Mouse (Mus musculus): Measurements from ENCODE around the gene Hmga1. TPM values are rescaled to one million over a fixed set of nuclear protein-coding genes. Genes with fewer than 3 reads are reported as not detected.

Gene Hmga1
- total RNA-seq, 2 experiments from 2014 or later, result 35.2 to 36.0 TPM

DNA sequence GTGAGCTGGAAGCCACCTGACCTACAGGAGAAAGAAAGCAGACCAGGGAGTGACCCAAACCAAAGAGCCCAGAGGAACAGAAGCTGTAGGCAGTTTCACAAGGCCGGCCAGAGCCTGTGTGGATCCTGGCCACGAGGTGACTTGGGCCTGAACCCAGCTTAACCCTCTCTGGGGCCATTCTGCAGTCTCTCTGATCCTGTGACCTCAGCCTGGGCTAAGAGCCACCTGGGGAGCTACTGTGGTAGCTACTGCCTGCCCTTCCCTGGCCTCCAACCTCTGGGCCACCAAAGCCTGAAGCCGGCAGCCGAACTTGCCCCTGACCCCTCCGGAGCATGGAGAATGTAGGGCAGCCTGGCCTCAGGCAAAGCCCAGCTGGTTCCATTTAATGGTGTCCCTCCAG, 27.5 kb upstream of the Hmga1 start:
- DNase-seq, result no peak

DNA sequence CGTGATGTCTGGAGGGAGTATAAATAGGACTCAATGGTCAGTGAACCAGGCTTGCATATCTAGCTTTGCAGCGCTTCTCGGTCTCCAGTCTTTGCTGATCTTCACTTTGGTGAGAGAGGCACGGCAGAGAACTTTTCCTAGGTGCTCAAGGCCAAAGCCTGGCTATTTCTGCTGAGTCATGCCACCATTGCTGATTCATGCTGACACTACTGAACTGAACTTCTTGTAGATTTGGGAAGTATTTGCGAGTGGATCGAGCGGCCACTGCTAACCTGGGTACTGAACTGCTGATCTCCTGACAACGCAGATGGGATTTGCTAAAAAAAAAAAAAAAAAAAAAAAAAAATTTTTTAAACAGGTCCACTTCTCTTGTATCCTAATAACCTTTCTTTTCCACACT, 24.2 kb upstream of the Hmga1 start:
- DNase-seq, result no peak

DNA sequence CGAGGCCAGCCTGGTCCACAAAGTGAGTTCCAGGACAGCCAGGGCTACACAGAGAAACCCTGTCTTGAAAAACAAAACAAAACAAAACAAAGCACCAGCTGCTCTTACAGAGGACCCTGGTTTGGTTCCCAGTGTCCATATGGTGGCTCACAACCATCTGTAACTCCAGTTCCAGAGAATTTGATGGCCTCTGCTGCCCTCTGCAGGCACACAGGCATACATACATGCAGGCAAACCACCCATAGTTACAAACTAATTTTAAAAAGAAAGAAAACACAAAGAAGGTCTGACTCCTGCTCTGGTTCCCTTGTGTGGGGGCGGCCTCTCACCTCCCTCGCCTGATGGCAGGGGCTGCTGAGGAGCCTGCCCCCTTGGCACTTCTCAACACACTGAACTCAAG, 22.9 kb upstream of the Hmga1 start:
- DNase-seq, result no peak

DNA sequence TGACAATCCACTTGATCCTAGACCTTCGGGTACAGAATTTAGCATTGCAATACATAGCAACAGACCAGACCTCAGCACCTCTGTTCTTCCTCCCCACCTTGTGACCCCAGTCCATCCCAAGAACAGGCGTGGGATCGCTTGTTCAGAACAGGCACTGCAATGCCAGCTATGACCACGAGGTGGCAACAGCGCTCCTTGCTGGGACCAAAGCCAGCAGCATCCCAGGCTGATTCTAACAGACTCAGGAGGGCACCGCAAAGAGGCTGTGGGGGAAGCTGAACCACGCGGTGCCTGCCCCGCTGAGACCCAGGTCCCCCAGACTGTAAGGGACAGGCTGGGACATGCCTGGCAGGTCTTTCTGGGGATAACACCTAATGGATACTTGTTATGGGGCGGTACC, 21.6 kb upstream of the Hmga1 start:
- DNase-seq, result peak; percentile 87 to 88

DNA sequence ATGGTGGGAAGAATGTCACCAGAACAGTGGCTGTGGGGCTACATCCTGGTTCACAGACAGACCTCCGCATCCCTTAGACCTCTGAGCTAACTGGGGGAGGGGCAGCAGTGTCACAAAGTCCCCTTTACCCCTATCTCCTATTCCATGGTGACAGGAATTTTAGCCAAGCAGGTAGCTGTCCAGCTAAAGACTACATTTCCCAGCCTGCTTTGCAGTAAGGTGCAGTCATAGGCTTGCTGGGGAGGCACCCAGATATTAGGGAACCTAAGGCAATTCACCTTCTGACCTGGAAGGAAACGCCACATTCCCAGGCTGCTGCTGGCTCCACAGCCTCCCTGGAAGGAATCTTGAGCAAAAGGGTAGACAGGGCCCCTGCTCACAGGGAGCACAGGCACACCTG, 15.0 kb upstream of the Hmga1 start:
- DNase-seq, result no peak

DNA sequence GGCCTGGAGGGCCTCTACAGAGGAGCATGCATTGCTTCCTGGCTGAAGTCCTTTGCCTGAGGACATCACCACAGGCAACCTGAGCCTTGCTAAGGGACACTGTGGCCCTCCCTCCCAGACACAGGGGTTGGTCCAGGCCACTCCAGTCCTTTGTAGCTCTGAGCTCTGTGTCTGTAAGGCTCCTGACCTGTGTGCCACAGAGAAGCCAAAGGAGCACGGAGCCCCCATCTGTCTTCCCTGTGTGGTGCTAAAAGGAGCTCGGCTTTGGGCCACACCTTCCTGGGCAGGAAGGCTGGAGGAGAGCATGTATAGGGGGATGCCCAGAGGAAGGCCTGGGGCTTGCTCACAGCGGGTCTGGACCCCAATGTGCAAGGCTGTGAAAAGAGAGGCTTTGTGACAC, 14.3 kb upstream of the Hmga1 start:
- DNase-seq, result no peak

DNA sequence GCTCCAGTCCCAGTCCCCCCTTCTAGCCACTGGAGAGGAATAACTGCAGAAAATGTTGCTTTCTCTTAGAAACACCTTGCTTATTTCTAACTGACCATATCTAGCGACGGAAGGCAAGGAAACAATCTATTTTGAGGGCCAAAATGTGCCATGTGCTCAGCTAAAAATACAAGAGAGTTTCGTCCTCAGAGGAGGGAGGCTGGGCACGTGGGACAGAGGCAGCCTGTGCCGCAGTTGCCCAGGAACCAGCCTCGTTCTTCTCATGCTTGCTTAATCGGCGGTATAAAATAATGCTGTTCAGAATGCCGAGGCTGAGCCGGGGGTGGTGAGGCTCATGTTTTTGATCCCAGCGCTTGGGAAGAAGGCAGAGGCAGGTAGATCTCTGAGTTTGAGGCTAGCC, 11.7 kb upstream of the Hmga1 start:
- DNase-seq, result no peak

DNA sequence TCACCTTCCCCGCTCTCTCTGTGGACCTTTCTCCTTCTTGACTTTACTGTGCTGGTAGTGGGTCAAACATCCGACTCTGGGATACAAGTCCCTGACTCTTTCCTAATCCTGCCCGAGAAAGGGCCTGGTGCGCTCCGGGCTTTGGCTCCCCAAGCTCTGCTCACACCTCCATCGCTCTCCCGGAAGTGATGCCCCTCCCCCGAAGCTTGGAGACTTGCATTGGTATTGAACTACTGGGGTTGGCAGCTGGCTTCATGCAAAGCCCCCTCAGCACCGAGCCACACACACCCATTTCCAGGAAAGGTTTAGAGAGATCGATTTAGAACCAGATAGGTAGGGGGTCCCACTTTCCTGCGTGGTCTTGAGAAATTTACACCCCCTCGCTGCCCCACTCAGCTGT, 10.3 kb upstream of the Hmga1 start:
- no peak for DNase-seq

DNA sequence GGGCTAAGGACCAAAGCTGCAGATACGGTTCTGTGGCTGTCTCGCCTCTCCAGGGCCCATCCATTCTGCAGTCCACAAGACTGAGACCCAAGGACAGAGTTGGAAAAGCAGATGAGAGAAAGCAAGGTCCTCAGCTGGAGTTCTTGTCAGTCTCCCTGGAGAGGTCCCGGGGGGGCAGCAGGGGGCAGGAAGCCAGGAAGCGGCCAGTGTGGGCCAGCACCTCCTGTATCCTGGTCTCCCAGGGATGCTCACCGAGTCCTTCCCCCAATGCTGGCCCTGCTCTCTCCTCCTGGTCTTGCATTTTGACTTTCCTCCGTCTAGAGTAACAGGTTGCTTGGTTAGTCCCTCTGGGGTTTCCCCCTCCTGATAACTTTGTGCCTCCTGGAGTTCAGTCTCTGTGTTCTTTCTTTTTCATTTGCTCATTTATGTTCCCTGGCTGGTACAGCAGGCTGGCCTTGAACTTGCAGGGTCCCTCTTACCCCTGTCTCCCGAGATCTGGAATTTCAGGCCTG, 9.7 kb upstream of the Hmga1 start:
- DNase-seq, result no peak

DNA sequence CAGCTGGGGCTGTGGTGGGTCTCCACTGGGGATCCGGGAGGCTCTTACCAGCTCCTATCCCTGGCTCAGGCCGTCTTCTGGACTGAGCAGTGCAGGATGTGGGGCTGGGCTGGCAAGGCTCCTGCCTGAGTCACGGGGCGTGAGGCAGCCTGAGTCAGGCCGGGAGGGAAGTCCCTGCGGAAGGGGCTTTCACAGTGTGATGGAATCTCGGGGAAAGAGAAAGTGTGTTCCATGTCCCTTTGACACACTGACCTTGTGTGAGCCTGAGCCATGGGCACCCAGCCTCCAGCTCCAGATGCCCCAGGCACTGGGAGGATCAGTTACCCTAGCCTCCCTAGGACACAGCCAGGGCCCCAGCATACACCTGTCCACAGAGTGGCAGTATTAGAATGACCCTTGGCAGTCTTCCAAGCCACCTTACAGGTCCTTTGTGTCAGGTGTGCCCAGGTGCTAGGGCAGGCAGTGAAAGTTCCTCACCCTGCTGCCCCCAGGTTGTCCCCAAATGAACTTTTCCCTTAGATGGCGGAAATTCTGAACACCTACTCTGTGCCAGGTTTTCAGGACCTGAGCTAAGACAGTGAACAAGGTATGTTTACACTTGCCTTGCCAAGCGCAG, 8.9 kb upstream of the Hmga1 start:
- DNase-seq, result no peak

DNA sequence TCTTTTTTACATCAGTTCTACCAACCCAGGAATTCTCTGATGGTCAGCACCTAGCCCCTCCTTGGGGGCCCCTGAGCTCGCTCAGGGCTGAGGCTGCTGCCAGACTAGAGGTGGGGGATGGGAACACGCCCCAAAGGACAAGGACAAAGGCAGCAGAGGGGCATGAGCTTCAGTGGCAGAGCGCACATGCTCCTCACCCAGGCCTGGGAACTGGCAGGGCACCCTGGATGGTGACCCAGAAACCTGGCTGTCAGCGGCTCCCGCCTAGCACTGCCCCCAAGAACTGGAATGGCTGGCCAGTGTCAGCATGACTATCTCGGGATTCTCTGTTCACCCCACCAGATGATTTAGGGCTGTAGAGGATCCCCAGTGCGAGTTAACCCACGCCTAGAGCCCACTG, 7.1 kb upstream of the Hmga1 start:
- DNase-seq, result no peak

DNA sequence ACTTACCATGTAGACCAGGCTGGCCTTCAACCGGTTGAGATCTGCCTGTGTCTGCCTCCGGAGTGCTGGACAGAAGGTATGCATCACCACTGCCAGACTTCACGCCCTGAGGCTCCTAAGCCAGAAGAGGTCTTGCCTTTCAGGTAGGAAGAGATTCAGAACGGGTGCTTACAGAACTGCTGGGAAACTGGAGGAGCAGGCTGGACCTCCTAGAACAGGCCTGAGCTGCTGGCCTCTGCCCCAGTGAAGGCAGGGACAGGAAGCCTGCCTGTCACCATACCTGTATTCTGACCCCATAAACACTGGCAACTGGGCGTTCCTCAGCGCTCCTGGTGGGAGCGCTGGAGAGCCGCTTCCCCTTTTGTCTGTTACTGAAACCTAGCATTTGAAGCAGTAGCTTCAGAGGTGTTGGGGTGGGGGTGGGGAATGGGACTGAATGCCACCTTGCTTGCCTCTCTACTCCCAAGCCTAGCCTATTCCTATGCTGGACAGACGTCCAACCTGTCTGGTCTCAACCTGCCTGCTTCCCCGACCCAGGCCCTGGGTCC, 4.8 kb upstream of the Hmga1 start:
- DNase-seq, result no peak

DNA sequence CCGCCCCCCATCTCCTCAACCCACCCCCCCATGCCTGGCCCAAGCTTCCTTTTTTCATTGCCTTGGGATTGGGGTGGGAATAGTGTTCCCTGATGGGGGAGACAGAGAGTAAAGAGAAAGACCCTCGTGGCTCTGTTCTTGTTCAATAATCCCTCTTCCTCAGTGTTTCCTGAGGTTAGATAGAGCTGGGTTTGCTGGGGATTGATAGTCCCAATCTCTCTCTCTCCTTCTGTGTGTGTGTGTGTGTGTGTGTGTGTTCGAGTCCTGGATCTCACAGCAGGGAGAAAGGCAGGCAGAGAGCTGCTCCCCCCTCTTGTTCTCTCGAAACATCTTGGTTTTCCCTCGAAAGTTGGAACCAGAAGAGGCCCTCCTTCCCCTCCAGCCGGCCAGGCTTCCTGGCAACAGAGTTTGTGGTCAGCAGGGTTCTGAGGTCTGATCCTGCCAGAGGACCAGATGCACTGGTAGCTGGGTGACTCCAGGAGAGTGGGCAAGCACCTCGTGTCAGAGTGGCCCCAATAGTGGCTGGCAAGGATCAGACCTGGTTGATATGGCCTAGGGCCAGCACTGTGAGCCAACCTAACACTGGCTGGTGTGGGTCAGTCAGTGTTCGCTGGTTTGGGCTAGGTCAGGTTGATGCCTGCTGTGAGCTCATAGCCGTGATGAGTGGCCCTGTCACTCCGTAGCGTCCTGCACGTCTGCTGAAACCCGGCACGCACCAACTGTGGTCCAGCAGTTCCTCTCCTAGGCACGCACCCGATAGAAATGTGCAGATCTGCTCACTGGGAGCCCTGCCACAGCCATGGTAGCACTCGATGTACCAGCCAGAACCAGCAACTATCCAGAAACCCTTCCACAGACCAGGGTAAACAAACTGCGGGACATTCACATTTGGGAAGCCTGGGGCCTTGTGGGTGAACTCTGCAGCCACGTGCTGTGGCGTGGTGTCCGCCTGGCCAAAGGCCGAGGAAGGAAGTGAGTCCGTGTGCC, 3.8 kb upstream of the Hmga1 start:
- DNase-seq, result no peak

DNA sequence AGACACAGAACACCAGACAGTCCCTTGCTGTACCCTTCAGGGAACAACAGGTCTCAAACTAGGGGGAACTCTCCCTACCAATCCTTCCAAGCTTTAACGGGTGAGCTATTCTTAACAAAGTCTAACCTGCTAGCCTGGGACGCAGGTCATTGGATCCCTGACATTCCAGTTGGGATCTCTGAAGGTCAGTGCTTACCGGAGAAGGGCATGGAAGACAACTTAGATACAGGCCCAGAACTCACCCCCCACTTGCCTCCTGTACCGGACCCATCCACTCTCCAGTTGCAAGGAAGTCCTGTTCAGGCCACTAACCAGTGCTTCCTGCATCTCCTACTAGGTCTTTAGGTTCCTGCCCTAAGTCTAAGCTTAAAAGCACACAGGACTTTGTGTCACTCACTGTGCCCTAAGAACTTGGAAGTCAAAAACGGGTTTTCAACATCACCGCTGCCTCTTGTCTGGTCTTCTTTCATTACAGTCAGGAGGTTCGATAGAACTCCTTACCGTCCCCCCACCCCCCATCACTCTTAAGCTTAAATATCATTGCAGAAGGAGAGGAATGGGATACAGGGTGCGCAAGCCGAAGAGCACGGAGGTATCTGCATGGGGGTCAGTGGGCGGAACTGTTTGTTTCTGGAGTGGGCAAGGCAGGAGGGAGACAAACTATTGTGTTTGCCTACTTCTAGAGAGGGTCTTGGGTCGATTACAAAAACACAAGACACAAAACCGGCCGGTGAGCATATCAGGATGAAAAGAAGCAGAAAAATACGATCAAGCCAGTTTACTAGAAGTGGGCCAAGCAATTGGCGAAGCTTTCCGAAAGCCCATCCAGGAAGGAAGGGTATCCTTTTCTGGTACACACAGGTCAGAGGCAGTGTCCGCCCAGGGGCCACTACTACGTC, 2.0 kb upstream of the Hmga1 start:
- no peak for DNase-seq

DNA sequence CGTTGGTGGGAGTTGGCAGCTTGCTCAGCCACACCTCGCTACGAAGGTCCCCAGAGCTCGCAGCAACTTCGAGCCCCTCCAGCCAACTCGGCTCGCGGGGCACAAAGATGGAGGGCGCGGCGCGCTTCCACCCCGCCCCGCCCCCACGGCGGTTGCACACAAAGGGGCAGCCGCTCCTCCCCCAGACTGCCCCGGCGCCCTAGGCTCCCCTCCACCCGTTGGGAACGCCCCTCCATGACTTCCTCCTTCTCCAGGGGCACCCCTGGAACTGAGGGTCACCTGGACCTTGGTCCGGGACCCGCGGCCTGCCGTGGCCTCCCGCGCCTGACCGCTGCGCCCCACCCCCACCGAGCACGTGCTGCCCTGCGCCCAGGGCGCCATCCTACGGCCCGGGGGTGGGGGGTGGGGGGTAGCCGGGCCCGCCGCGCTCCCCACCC, 1.2 kb upstream of the Hmga1 start:
- DNase-seq, result no peak

DNA sequence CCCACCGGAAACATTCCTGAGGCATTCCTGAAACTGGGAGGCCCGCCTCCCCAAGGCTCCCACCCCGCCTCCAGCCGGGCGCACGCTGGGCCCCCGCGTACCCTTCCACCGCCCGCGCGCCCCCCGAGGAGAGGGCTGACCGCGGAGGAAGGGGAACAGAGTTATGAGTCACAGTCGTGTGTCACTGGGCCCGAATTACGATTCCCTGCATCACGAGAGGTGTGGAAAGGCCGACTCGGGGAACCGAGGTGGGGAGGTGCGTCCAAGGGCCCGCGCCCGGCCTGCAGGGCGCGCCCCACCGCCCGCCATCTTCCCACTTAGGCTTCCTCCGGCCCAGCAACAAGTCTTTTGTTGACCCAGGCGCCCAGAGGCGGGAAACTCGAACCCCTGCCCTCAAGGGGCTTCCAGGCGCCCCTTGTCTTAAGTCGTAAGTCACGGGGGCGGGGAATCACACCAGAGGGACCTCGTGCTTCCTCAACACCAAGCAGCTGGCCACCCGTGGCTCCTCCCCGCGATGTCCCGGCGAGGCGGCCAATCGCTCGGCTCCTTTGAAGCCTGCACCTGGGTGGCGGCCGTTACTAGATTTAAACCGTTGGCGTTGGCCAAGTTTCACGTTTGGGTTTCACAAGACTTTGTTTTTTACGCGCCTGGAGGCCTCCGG, 655 bp upstream of the Hmga1 start:
- no peak for DNase-seq

DNA sequence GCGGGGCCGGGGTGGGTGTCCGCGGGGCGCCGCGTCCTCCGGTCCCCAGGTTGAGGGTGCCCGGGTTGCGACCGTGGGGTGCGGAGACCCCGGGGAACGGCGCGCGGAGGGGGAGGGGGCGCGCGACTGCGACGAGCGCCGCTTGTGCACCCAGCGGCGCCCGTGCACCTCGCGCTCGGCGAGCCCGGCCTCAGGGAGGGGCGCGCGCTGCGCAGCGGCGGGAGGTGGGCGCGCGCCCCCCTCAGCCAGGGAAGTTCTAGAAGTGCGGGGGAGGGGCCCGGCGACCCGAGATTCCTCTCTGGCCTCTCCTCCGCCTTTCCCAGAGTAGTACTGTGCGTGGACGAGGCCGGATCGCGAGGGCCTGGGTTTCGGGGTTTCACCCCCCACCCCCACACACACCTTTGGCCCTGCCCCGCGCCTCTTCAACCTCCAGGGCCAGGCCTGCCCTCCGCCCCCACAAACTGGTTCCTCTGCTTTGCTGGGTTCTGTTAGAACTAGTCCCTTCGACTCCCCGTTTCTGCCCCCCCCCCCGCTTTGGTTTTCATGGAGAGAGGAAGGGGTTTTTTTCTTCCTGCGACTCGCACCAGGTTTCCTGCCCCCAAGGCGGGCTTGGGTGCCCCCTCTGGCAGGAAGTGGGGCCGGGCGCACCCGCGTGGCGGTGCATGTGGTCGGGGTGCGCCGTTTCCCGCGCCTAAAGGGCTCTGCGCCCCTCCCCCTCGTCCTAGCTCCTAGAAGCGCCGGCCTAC, 1.1 kb downstream of the Hmga1 start:
- no peak for DNase-seq

DNA sequence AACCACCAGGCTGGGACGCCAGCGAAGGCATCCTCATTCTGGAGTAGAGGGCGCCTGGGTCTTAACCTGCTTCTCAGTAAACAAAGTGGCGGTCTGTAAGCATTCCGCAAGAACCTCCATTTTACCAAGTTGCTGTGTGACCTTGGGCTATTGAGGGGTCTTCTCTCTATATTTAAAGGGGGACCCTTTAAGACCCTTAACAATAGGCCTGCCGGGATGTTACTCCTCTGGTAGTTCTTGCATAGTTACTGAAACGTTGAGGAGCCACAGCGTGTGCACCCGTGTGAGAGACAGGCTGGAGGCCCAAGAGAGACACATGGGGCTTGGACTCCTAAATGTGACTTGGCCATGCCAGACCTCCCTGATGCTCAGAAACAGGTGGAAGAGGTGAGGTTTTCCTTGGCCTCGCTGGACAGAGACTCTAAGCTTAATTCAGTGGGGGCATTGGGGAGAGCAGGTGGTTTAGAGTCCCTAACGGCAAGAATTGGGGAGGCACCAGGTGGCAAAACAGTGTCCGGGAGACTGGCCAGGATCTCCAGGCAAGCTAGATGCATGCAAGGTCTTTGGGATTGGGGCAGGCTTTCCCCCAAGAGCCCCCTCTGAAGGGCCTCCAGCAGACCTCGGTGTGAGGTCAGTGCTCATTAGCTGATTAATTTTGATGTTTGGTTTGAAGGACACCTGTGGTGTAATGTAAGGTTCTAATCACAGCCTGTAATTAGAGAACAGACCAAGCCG, 1.8 kb downstream of the Hmga1 start:
- DNase-seq, result no peak

DNA sequence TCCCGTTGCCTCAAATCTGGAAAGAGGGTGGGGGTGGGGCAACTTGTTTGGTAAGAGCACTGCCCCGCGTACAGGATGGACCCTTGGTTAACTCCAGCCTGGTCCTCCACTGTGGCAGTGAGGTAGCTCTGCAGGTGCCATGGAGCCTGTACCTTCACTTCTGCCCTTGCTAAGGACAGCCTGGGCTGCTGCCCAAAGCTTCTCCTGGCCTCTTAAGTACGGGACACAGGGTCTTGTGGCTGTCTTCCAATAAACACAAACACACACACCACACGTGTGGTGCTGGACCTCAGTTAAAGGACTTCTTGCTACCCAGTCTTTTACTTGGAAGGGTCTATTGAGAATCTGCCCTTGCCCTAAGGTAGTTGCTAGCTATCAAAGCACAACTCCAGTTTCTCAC, 2.5 kb downstream of the Hmga1 start:
- DNase-seq, result no peak

DNA sequence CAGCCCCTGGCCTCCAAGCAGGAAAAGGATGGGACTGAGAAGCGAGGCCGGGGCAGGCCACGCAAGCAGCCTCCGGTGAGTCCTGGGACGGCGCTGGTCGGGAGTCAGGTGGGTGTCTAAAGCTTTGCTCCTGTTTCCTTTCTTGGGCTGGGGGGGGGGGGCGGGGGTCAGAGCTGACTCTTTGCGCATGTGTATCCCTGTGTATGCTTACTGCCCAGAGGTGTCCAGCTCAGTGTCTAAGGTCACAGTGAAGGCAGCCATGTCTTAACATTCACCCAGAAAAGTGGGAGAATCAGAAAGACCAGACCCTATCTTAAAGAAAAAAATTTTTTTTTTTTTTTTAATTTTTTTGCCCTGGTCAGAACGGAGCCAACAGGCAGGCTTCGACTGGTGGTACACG, 3.3 kb downstream of the Hmga1 start:
- DNase-seq, result no peak

All from layer of hippocampus, postnatal 36 days (tissue).